Mouse (Mus musculus) brain, embryonic 14.5 days (tissue): ENCODE measurements around the gene D130043K22Rik. TPM values are rescaled to one million over a fixed set of nuclear protein-coding genes. Genes with fewer than 3 reads are reported as not detected.

ENCODE experiments used
- DNase-seq: peaks from one replicate; pipeline ENCODE4 v3.0.0-alpha.2; 2011; ENCODE audit warnings: low read depth
- CTCF ChIP-seq: fragments of 200-500 bp; IDR thresholded peaks from 2 replicates; pipeline ENCODE4 v1.5.1; 2012; ENCODE audit warnings: inconsistent platforms, mild to moderate bottlenecking, moderate library complexity, borderline replicate concordance; ENCODE audit not compliant: insufficient read depth, insufficient read length; ENCODE audit errors: extremely low read depth
- POLR2A ChIP-seq: fragments of 200-500 bp; IDR thresholded peaks from 2 replicates; pipeline ENCODE4 v1.6.1; 2012; ENCODE audit warnings: mild to moderate bottlenecking, inconsistent platforms, borderline replicate concordance; ENCODE audit not compliant: poor library complexity, insufficient read depth, insufficient read length, severe bottlenecking; ENCODE audit errors: extremely low read depth
- polyA plus RNA-seq: library from polyadenylated mRNA; depleted of rRNA; stranded (reverse); fragments of >200 nt; gene quantifications from 2 replicates; pipeline ENCODE4 v1.2.3, GENCODE M21; 2012

The D130043K22Rik gene
- polyA plus RNA-seq, 1 experiment: 3.6 TPM

DNA sequence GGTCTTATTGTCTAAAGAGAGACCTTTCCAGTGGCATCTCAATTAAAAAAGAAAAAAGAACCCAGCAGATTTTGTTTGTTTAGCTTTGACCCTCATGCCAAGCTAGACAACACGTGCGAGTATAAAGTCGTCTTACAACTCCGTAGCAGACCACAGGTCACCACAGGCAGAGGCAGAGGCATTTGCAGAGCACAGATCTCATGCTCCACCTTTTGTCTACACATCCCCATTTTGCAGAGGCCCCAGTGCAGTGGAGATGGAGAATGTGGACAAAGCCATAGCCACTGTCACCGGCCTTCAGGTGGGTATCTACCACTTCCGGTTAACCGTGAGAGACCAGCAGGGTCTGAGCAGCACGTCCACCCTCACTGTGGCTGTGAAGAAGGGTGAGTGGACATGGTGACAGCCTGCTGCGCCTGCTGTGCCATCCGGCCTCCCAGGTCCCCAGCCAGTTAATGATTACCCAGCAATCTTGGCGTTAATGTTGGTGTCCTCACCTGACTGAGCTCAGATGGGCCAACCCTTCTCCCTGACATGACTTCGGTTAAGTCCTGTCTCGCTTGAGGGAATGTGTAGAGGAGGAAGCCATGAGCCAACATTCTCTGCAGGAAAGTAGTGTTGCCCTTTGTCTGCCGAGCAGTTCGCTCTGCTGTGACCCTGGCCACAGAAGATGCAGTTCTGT lies 34.6 kb downstream of the D130043K22Rik start:
- DNase-seq: no peak
- no peak for TF ChIP-seq POLR2A
- TF ChIP-seq CTCF: no peak

DNA sequence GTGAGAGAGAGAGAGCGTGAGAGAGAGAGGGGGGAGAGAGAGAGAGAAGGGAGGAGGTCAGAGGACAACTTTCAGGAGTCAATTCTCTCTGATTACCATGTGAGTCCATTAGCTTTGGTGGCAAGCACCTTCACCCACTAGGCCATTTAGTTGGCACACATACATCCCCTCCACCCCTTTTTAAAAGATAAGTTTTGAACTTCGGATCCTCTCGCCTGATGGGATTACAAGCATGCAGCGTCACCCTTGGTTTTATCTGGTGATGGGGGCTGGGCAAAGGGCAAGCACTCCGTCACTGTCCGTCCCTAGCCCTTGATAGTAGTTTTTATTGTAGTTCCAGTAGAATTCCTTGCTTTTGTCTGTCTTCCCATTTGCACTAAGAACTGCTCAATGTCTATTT lies 35.3 kb downstream of the D130043K22Rik start:
- DNase-seq: no peak
- TF ChIP-seq CTCF (no peak), POLR2A (no peak)

- no peak for DNase-seq
- TF ChIP-seq CTCF: no peak
- TF ChIP-seq POLR2A: no peak
Observed at GRCm38 (mm10) chr13:24880704-24881103, 35.8 kb downstream of the D130043K22Rik start.

- no peak for TF ChIP-seq POLR2A
- no peak for TF ChIP-seq CTCF
- no peak for DNase-seq
Observed at GRCm38 (mm10) chr13:24882411-24882810, 37.5 kb downstream of the D130043K22Rik start.

DNA sequence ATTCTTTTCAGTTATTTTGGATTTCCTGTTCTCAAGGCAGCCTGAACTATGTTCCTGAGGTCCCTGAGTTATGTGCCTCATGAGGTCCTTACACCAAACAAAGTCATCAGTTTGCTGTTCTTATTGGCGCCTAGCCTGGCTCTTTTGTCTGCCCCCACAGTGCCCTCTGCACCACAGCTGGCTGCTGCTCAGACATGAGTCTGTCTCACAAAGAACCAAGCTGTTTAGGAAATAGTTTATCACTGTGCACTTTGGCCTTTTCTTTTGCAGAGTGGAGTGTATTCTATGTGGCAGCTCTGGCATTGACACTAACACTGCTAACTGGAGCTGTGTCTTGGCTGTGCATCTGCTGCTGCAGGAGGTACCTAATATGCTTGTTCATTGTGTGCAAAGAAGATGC lies 44.6 kb downstream of the D130043K22Rik start:
- no peak for DNase-seq
- TF ChIP-seq CTCF: no peak
- TF ChIP-seq POLR2A: no peak

GRCm38 (mm10) chr13:24892516-24892915 lies 47.6 kb downstream of the D130043K22Rik start:
- TF ChIP-seq CTCF (no peak), POLR2A (no peak)
- DNase-seq: no peak

DNA sequence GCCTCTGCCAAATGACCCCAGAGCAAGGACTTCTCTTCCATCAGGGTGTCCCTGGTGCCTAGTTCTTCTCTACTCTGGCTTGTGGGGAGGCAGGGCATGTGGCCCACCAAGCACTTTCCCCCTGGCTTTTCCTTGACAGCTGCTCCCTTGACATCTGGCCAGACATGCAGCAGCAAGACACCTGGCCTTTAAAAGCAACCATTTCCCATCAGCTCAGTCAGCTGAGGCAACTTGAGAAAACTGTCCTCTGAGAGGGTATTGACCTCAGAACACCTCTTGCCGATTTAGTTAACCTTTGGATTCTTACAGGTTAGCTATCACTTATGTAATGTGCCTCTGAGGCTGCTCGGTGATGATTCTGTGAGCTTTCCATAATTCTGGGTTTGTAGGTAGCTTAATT lies 48.9 kb downstream of the D130043K22Rik start:
- DNase-seq: no peak
- no peak for TF ChIP-seq POLR2A
- TF ChIP-seq CTCF: no peak

DNA sequence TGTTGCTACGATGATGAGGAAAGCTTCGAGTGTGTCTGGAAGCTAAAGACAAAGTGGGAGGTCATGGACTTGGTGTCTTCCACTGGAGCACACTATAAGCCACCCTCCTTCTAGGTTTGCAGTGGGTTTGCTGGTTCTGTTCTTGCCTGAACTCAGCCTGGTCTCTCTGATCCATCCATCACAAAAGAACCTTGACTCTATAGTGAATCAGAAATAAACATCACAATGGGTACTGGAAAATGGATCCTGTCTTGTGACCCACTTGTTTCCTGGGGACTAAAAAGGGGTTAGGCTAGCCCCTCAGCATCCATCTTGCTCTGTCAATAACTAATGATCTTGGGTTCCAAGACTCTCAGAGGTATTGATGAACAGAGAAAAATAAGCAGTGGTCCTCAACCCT lies 57.0 kb downstream of the D130043K22Rik start:
- no peak for DNase-seq
- TF ChIP-seq POLR2A (no peak), CTCF (no peak)

DNA sequence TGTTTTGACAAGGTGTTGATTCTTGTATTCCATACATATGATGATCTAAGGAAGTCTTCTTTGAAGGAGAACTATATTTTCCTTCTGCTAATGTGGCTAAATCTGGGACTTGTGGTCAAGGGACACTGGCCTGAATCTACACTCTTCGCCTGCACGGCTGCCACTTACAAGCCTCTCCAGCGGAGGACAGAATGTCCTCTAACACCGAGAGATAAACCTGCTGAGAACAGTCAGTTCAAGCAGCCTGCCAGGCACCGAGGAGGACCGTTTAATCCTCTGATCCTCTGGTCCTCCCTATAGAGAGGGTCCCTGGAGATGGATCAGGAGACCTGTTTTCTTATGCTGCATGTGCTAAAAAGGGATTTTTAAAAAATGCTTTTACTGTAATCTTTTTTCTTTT lies 58.5 kb downstream of the D130043K22Rik start:
- TF ChIP-seq CTCF: no peak
- no peak for TF ChIP-seq POLR2A
- no peak for DNase-seq

GRCm38 (mm10) chr13:24905422-24905821 lies 60.5 kb downstream of the D130043K22Rik start:
- no peak for DNase-seq
- TF ChIP-seq POLR2A: no peak
- no peak for TF ChIP-seq CTCF

DNA sequence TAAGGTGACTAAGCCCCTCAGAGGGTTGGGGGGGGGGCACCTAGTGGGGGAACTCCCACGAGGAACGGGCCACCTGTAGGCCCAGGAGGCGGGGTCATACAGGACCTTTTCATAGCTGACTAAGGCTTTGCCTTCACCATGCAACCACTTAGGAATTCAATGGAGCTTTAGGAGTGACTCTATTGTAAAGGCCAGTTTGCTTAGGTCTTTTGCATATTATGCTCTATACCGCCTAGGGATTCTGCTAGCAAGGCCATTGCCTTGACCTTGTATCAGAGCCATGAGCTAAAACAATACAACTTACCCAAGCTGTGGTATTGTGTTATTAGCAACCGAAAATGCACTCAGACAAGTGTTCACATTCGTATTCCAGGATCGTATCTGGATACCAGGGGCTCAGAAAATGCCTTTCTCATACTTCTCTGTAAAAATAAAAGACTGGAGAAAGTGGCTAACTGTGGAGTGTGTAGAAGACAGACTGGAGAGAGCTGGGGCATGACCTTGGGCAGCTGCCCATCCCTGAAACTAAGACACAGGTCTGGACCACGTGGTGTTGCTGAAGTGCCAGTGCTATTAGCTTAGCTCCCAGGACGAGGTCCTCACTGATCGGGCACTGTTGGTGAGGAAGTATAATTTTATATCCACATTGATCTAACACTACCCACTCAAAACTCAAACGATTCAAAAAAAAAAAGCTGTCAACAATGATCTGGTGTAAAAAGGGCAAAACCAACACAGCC lies 62.1 kb downstream of the D130043K22Rik start:
- TF ChIP-seq POLR2A (no peak), CTCF (no peak)
- DNase-seq: peak; percentile 24

DNA sequence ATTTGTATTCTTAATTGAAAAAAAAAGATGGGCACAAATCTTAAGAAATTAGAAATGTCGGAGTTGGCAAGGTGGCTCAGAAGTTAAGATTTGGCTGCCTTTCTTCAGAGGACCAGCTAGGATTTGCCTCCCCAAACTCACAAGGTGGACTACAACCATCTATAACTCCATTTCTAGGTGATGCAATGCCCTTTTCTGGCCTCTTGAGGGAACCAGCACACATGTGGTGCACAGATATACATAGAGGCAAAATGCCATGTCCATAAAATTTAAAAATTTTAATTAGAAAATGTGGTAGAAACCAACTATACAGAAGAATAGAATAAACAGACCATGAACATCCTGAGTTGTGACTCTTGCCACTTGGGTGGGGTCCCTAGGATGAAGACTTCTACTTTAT lies 64.2 kb downstream of the D130043K22Rik start:
- TF ChIP-seq CTCF (peak; percentile 14; the same call in 1 of the 2 replicates), POLR2A (no peak)

GRCm38 (mm10) chr13:24913576-24913975 lies 68.6 kb downstream of the D130043K22Rik start:
- DNase-seq: no peak
- no peak for TF ChIP-seq CTCF
- TF ChIP-seq POLR2A: no peak

More for the DNA sequence above, 64.2 kb downstream of the D130043K22Rik start:
- DNase-seq: no peak

- DNase-seq: no peak
- TF ChIP-seq CTCF: no peak
- no peak for TF ChIP-seq POLR2A
Observed at GRCm38 (mm10) chr13:24914915-24915314, 70.0 kb downstream of the D130043K22Rik start.
